Mouse (Mus musculus): ENCODE measurements around the gene Slc35e4.
"Not testable (repeated sequence)": the region's sequence is repeated elsewhere in the genome, so short reads cannot be mapped to it uniquely, and the experiment has no call there.

Slc35e4 gene

DNA sequence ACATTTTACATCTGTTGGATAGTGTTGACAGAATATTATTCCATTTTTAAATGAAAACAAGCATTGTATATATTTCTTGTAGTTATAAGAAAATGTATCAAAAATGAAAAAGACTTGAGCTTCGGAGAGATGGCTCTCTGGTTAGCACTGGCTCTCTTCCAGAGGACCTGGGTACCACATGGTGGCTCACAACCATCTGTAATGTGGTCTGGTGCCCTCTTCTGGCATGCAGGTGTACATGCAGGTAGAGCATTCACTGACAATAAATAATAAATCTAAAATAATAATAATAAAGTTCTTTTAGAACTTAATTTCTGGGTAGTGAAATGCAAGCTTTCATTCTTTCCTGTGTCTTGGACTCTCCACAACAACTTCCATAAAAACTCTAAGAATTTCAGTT lies 4.3 kb upstream of the Slc35e4 start:
- no peak for DNase-seq (ENCODE audit: low spot score)

DNA sequence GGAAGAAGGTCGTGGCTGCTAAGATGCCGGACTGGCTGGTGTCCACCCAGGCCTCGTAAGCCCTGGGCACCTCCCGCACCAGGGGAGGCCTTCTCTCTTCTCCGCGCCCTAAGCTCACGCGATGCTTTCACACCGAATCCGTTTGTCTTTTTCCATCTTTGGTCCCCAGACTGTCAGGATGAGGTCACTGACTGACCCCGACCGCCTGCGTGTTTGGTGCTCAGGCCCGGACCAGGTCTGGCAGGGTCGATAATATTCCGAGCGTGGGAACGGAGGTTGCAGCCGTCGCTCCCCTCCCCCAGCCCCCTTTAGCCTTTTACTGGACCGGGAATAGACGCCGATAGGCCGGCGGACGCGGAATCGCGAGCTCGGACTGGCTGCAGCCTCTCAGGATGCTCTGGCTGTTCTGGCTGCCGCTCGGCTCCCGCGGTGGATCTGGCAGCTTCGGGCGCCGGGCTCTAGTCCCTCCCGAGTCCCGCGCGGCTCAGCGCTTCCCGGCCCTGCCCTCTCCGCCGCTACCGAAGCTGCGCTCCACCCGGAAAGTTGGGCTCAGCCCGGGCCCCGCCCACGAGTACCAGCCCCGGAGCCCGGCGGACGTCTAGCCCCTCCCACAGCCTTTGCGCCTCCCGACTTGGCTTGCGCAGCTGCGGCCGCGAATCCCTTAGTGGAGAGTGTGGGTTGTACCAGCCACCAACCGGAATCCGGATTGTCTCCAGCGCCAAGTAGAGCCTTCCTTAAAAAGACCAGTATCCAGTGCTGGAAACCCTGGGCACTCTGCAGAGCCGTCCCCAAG lies 952 bp downstream of the Slc35e4 start:
- DNase-seq (ENCODE audit: low spot score) = peak; percentile 87

DNA sequence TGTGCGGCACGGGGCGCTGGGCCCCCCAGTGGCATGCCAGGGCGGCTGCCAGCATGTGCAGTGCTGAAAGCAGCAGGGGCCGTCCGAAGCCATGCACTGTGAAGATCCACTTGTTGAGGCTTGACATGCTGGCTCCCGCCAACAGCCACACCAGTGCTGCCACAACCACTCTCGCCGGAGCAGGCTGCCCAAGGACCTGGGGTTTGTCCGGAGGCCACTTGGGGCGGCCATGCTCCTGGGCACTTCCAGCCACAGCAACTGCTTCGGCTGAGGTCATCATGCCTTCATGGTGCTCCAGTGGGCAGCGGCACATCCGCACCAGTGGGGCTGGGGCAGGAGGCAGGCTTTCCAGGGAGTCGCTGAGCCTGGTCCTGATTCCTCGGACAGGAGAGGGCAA lies 1.6 kb downstream of the Slc35e4 start:
- DNase-seq (ENCODE audit: low spot score) = no peak

DNA sequence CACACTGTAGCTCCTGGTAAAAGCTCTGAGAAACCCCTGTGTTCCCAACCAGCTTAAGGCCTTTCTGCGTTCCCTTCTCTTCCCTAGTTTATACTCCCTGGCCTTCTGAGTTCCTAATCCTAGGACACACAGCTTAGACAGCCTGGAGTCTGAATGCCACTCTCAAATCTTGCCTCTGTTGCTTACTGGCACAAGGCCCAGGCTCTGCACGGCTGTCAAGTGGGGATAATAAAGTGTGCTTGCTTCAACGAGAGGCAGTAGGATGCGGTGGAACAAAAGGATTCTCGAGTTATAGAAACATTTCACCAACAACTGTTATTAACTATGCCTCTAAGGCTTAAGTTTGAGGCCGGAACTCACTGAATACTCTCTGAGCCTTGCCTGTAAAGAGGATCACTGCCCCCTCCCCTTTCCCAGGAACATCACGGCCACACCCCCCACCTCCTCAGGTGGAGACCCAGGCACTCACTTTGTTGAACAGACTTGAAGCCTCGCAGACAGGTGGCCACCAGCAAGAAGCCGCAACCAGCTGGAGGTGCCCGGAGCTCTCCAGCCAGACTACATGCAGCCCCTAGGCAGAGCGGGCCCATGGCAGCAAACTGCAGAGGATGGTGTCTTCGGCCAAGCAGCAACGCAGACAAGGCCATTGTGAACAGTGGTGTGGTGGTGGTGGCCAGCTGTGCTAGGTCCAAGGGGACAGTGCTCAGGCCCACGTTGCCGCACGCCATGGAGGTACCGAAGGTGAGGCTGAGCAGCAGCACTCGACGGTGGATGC lies 2.2 kb downstream of the Slc35e4 start:
- DNase-seq (ENCODE audit: low spot score) = no peak

DNA sequence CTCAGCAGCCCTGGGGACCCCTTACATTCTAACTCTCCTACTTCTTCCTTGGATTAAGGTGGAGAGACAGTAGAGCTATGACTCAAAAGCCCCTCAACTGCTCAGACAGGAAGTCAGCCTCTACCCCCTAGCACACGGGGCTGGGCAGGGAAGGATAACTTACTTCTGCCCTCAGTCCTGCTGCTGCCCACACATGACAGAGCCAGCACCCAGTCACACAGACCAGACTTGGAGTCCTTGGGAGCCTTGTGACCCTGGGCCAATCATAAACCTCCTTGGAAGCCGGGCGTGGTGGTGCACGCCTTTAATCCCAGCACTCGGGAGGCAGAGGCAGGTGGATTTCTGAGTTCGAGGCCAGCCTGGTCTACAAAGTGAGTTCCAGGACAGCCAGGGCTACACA lies 3.0 kb downstream of the Slc35e4 start:
- DNase-seq (ENCODE audit: low spot score) = not testable (repeated sequence)

DNA sequence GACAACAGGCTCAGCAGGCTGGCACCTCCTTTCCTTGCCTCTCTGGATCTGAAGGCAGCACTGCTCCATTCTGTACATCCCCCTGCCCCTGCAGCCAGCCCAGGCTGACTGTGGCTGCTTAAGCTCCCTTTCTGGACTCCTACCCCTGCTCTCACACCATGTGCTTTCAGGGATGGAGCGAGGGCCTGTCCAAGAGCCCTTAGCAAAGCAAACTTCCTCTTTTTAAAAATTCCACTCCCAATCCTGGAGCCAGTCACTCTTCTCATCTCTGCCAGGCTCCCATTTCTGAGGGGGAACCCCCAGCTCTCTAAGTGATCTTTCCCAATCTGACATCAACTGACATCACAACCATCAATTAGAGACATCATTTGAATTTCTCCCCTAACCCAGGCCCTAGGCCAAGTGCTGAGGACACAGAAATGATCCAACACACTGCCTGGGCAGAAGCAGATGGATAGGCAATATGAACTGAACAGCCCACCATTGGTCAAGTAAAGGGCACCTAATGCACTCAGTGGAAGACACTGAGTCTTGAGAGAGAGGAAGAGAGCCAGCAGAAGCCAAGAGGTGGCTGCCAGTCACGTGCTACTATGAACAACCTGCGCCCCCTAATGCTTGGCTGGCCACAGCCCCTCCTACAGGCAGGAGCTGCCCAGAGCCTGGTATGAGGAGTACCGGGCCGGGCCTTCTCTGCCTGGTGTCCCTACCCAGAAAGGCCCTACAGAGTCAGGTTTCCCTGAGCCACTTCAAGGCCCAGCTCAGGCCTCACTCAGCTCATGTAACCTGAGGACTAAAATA lies 3.8 kb downstream of the Slc35e4 start:
- DNase-seq (ENCODE audit: low spot score) = no peak

DNA sequence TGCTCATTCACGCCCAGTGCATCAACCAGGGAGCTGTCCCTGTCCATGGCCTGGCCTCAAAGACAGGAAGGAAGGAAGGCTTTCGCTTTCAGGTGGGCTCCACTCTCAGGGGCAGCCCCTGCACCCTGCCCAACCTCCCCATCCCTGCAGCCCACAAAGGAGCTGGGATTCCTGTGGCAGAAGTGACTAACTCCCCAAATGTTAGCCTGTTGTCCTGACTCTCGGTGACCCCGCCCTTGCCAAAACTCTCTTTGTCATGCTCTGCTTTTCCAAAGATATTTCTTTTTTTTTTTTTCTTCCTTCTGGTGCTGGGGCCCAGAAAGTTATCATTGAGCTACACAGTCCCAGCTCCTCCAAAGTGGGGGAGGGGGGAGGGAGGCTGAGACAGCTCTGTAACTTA lies 5.2 kb downstream of the Slc35e4 start:
- DNase-seq (ENCODE audit: low spot score) = no peak

DNA sequence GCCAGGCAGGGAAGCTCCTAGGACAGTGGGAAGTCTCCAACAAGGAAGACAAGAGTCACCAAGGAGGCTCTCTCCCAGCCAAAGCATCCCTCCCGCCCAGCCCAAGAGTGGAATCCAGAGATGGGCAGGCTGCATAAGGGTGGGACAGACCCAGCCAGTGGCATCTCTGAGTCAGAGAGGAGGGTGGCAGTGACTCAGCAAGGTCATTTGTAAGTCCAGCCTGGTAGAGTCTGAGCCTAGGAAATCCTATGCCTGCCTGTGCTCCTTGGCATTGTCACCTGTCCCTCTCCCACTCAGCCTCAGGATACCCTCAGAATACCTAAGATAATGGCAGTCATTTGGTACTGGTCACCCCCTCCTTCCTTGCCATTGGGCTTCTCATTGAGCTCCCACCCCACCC lies 9.0 kb downstream of the Slc35e4 start:
- no peak for DNase-seq (ENCODE audit: low spot score)

DNA sequence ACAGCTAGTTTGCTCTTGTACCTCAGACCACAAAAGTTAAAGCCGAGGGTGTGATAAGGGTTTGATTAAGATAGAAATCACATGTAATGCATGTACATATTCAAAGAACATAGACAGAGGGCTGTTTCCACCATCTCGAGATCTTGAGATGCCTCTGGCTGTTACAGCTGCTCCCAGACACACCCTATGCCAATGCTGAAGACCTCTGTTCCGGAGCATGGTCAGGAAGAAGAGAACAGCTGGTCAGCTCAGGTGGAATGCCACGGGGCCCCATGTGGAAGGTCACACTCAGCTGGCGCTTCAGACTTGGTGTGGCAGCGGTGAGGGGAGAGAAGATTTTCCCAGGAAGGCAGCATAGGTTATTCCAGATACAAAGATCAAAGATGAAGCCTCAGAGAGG lies 9.8 kb downstream of the Slc35e4 start:
- no peak for DNase-seq (ENCODE audit: low spot score)

DNA sequence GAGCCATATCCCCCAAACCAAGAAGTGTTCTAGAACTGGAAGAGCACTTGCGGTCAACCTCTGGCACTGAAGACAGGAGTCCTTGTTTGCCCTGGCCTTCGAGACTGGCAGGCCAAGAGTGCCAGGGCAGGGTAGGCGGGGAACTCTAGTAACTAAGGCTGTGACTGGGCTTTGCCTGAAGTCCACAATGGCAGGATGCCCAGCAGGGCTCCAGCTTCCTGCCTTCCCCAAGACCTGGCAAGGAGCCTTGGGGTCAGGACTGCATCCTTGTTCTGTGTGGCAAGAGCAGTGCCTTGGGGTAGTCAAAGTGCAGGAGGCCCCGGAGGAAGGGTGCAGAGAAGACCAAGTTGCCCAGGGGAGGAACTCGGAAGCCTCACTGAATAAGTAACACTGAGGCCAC lies 11.4 kb downstream of the Slc35e4 start:
- peak; percentile 59 for DNase-seq (ENCODE audit: low spot score)

DNA sequence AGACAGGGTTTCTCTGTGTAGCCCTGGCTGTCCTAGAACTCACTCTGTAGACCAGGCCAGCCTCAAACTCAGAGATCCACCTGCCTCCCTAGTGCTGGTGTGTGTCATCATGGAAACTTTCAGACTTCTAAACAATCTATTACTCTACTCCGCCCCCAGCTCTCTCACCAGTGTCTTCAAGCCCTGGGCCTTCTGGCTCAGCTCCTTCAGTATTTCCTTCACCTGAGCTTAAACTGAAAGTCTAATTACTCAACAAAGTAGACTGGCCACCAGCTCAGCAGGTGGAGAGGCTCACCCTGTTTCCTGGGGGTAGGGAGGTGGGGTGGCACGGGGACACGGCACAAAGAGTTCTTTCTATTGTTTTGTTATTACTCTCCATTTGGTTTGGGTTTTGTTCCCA lies 11.9 kb downstream of the Slc35e4 start:
- DNase-seq (ENCODE audit: low spot score) = no peak

DNA sequence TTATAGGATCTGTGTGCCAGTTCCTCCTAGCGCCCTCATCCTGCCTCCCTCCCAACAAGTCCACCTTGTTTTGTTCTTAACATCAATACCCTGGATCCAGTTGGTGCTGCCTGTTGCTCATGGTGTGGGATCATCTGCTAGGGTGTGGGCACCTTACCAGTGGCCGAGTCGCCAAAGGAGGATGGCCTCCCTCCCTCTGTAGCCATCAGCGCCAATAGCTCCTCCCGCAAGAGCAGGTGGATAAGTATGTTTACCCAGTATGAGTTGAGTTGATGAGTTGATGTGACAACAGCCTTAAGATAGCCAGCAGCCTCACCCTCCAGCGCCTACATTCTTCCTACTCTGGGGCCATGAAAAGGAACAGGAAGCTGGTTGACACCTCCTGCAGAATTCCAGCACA lies 14.2 kb downstream of the Slc35e4 start:
- DNase-seq (ENCODE audit: low spot score) = no peak

DNA sequence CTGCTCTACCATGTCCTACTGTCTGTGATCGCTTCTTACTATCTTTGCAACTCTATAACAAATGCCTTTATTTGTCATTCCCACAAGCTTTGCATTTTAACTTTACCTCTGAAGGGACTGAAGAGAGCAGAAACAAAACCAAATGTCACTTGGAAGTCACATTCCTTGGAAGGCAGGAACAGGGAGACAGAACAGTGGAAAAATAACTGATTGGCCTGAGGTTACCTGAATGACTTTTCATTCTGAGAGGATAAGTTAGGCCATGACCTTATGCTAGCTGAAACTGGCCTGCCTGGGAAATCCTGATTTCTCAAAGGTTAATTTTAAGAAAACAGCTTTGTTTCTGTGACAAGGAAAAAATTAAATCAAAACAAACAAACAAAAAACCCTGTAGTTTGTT lies 18.5 kb downstream of the Slc35e4 start:
- DNase-seq (ENCODE audit: low spot score) = no peak

DNA sequence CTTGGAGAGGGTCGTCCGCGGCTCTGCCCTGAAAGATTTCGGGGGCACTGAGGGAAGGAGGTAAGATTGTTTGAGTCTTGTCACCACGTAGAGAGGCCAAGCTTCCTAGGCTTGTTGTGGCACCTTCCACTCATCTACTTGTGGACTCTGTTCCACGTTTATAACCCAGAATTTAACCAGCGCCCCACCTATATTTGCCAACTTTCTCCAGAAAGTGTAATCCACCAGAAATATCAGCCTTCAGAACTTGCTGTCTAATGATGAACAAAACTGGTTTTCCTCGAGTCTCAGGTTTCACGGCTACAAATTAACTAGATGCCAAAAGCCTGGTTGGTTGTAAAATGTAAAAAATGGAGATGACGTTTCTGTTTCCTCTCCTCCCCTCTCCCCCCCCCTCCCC lies 19.0 kb downstream of the Slc35e4 start:
- no peak for DNase-seq (ENCODE audit: low spot score)

DNA sequence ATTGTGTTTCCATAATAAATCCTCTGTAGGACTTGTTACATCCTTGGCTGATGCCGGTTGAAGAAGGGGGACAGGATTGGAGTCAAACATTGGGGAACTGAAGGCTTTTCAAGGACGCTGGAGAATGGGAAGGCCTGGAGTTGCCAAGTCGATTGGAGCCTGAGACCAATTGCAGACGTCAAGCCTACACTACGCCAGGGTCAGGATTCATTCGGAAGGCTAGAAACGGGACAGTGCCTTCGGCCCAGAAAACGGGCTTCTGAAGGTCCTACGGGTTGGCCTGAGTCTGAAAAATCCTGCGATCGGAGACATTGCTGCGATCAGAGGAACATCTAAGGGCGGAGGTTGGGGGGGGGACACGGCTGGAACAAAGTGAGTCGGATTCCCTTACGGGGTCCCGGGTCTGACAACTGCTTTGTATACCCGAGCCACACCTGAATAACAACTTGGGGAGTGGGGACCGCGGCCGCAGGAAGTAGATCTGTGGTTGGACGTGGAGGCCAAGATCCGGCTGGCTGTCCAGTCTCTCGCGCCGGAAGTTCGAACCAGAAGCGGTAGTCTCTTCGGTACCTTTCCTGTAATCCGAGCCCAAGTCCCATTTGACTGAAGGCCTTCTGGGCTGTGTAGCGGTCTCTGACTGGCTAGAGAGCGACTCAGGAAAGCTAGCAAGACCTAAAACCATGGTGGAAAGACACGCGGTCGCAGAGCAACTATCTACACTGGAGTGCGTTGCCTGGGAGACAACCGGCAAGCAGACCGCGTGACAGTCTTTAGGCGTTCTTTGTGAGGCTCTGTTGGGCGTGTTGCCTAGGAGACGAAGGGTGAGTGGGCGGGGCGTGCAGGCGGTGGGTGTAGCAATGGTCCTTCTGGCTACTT lies 19.8 kb downstream of the Slc35e4 start, which contains the start of the genes 4921536K21Rik and Dusp18:
Gene 4921536K21Rik, minus strand, starts transcription at position 693 of the 876 bp plus-strand sequence.
Gene Dusp18, plus strand, starts transcription at position 835 of the 876 bp plus-strand sequence.
- DNase-seq (ENCODE audit: low spot score) = peak; percentile 95

DNA sequence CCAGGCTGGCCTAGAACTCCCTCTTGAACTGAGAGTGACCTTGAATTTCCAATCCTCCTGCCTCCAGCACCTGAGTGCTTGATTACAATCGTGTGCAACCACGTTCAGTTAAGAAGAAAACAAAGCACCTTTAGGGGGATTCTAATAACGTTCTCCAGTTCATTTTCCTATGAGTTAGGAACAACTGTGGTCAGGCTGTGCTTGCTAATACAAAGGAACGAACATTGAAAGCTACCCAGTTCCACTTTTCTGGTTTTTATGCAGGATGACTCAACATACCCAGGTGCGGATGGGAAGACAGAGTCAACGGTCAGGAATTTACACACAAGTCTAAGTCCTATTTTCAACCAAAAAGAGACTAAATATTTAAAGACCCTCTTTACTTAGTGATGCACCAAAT lies 20.5 kb downstream of the Slc35e4 start:
- DNase-seq (ENCODE audit: low spot score) = no peak

DNA sequence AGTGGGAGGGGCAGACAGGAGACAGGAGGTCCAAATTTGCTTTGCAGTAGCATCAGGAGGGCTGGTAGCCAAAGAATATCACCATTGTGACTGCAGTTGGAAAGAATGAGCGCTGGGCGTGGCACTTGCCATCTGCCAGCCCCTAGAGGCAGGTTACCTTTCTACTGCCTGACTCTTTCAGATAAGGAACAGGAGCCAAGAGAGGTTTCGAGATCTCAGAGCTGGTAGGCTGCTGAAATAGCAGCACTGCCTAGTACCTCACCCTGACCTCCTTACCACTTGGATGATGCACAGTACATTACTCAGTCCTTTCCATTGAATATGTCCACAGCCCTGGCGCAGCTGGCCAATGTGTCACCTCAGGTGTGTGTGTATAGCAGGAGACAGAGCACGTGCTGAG lies 27.1 kb downstream of the Slc35e4 start:
- no peak for DNase-seq (ENCODE audit: low spot score)

DNA sequence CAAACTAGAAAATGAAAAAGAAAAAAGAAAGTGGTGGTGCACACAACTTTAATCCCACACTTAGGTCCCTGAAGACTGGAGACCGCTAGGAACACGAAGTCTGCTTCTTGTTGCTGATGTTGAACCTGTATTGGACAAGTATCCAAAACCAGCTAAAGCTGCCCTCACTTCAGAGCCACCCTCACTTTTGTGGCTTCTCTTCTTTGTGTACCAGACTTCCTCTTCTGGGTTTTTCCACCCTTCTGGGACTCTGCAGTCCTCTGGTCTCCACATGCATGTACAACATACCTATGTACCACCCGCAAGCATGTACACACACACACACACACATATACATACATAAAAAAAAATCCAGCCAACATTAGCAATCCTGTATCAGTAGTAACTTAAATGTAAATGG lies 30.8 kb downstream of the Slc35e4 start:
- DNase-seq (ENCODE audit: low spot score) = no peak

DNA sequence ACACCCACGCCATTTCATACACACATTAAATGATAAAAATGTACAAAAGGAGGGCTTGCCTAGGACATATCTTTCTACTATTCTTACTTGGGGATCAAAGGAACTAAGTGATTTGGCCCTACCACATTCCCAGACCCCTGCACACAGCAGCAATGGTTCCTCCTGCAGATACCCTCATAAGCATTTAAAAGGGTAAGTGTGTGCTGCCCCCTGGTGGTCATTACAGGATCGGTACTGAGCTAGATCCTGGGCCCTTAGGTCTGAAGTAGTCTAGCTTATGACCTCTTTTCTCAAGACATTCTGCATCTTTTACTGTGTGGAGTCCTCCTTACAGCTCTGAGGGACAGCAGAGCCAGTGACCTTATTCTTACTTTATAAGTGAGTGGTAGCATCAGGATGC lies 34.6 kb downstream of the Slc35e4 start:
- DNase-seq (ENCODE audit: low spot score) = peak; percentile 82

DNA sequence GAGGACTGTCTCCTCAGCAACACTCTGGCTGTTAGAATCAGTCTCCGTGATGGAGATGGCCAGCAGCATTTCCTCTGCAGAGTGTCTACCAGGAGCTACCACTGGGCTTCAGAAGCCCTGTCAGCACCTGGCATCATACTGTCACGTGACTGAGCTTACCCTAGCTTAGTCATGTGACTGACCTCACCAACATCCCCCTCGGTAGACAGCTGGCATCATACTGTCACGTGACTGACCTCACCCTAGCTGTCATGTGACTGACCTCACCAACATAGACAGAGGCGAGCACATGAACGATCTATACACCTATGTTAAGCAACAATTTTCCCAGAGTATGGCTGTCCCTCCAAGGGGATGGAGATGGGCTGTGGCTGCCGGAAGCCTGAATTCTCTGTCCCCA lies 35.8 kb downstream of the Slc35e4 start:
- no peak for DNase-seq (ENCODE audit: low spot score)

DNA sequence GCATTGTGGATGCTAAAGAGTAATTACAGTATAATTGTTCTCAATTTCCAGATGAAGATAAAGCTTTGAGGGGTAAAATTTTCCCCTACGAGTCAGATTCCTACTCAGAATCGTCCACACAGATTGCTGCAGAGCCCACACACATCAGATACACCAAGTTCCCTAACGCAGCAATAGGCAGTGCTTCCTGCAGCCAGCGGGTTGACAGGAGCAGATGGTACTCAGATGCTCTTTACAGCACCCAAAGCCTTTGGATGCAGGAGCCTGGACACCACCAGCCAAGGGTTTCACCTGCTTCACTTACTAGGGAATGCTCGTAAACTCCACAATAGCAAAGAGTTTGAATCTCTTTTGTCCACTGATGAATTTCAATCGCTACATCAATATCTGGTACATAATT lies 38.0 kb downstream of the Slc35e4 start:
- no peak for DNase-seq (ENCODE audit: low spot score)

DNA sequence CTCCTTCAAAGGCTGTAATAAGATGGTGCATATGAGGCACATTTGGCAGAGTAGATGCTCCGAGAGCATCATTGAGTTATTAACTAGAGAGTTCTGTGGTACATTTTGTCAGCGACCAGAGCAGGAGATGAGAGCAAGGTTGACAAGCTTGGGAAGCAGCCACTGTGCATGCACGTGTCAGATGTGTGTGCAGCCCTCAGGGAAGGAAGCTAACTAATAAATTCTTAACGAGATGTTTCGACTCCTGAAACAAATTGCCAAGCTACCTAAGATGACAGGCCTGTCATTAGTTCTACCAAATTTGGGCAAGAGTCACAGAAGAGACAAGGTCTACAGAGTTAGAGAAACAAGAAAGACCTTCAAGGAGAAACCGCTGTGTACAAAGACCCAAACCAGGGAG lies 50.1 kb downstream of the Slc35e4 start:
- DNase-seq (ENCODE audit: low spot score) = no peak

All from testis, postnatal 10 days (tissue).